Comparison of ENCODE assay signal across 8 mouse cellular contexts in the genomic region with DNA sequence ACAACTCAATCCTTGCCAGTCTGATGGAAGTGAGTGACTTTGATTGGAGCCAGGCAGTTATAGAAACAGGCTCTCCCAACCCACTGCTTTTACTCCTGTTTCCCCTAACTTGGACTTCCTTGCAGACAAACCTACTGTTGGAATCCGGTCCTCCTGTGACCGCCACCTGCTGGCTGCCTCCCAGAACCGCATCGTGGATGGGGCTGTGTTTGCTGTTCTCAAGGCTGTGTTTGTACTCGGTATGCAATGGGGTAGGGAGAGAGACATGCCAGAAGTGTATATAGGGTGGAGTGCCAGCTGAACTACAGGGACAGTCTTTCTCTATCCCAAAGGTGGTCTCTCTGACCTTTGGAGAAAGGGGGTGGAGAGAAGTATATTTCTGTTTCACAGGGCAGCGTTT. TPM values are rescaled to one million over a fixed set of nuclear protein-coding genes. Genes with fewer than 3 reads are reported as not detected.
DNase-seq lines count a peak whose midpoint lies in the region; ATAC-seq and TF ChIP-seq lines count a peak whose summit lies in the region.

No protein-coding gene starts in this region.

- no peak for ATAC-seq in heart, embryonic 11.5 days (replicated peaks; ENCODE audit: insufficient number of reproducible peaks, low FRiP score, low TSS enrichment)
- ATAC-seq in forebrain, postnatal 0 days: peak; percentile 73

- H3K36me3 ChIP-seq in heart, embryonic 11.5 days (ENCODE audit: control insufficient read depth, insufficient read depth, low read length): peaks cover 8% of the 10 kb centered on the region
- peaks cover 91 to 100% of the 10 kb centered on the region in 2 experiments for H3K36me3 ChIP-seq in CH12.LX (replicated peaks in 1 of 2; ENCODE audit: control insufficient read depth in 1 of 2, insufficient read depth in 1 of 2, low read length in 1 of 2)
- H3K36me3 ChIP-seq in forebrain, postnatal 0 days (ENCODE audit: insufficient read depth): peaks cover 44% of the 10 kb centered on the region
- peaks cover 32% of the 10 kb centered on the region for H3K36me3 ChIP-seq in spleen, adult 2 months (ENCODE audit: control insufficient read depth, insufficient read depth, low read length)

- H3K79me2 ChIP-seq in CH12.LX (replicated peaks; ENCODE audit: control insufficient read depth, extremely low read depth, insufficient read depth, poor library complexity, severe bottlenecking): no peaks in the 10 kb centered on the region

- H3K4me1 ChIP-seq in heart, embryonic 11.5 days (ENCODE audit: control insufficient read depth, insufficient read depth, low read length): peaks cover 3% of the 10 kb centered on the region; the same call in 1 of the 2 replicates
- no peaks in the 10 kb centered on the region for H3K4me1 ChIP-seq in CH12.LX (ENCODE audit: control insufficient read depth in 1 of 2, insufficient read depth in 2 of 2)
- H3K4me1 ChIP-seq in forebrain, postnatal 0 days (ENCODE audit: insufficient read depth): no peaks in the 10 kb centered on the region
- H3K4me1 ChIP-seq in spleen, adult 2 months (ENCODE audit: control insufficient read depth, insufficient read depth, insufficient read length): no peaks in the 10 kb centered on the region

- in situ Hi-C loops in CH12.LX (cut with MboI; ENCODE audit: low pct_ligation_motif_present, low pct_unique_long_range_greater_than_20kb, low sequenced_read_pairs): loop anchor here (25.0 kb wide), 1 partner anchor 148 kb away; no protein-coding TSS in a partner anchor

- peak; percentile 82 for DNase-seq in heart, adult 11 months
- DNase-seq in CH12.LX (ENCODE audit: extremely low read depth): peak; percentile 38
- peak; percentile 41 for DNase-seq in c-Kit-positive CD71-positive TER-119-negative erythroid progenitor cells, embryonic 14.5 days (ENCODE audit: low read depth)
- DNase-seq in forebrain, postnatal 0 days: peak; percentile 67
- peak; percentile 74 for DNase-seq in kidney, postnatal 10 days
- DNase-seq in lung, postnatal 25 days (ENCODE audit: low spot score): peak; percentile 57
- DNase-seq in spleen, adult 2 months (ENCODE audit: low read depth in 1 of 2, low spot score in 2 of 2): peak; percentile 11 to 56

- H3K4me3 ChIP-seq in heart, embryonic 11.5 days (ENCODE audit: low read depth, low read length): no peak overlapping the region
- no peak overlapping the region for H3K4me3 ChIP-seq in CH12.LX (replicated peaks in 1 of 3; ENCODE audit: low read depth in 2 of 3, low read length in 2 of 3, poor library complexity in 1 of 3)
- H3K4me3 ChIP-seq in forebrain, postnatal 0 days (ENCODE audit: low read depth, low read length): no peak overlapping the region
- no peak overlapping the region for H3K4me3 ChIP-seq in spleen, adult 2 months (ENCODE audit: extremely low read depth, insufficient read depth, insufficient read length)

- TF ChIP-seq CTCF in CH12.LX (conservative IDR thresholded peaks at IDR 0.05 in 1 of 2, IDR thresholded peaks at IDR 0.05 in 1 of 2; ENCODE audit: low read depth in 2 of 2, low read length in 2 of 2): peak; percentile 15 to 70; a peak in 3 of 4 replicates
- peak; percentile 80 for TF ChIP-seq CTCF in forebrain, postnatal 0 days (IDR thresholded peaks at IDR 0.05; ENCODE audit: low read depth)
- peak; percentile 74; the same call in 1 of the 2 replicates for TF ChIP-seq CTCF in spleen, adult 2 months (IDR thresholded peaks at IDR 0.05; ENCODE audit: extremely low read depth, insufficient read depth, insufficient read length, insufficient replicate concordance)

- no peak overlapping the region for H3K9ac ChIP-seq in heart, embryonic 11.5 days (ENCODE audit: low read depth, low read length)
- H3K9ac ChIP-seq in CH12.LX (ENCODE audit: insufficient read depth, low read depth): no peak overlapping the region
- H3K9ac ChIP-seq in forebrain, postnatal 0 days: no peak overlapping the region

- WGBS in heart, embryonic 11.5 days (ENCODE audit: insufficient replicate concordance): 27% methylated on average over 6 of the region's 6 CpGs
- 24% methylated on average over 6 of the region's 6 CpGs for WGBS in forebrain, postnatal 0 days
- WGBS in spleen, adult 2 months: 29% methylated on average over 6 of the region's 6 CpGs

- TF ChIP-seq EP300 in CH12.LX (IDR thresholded peaks at IDR 0.05; ENCODE audit: low read length): no peak

- no peak for TF ChIP-seq POLR2A in CH12.LX (IDR thresholded peaks at IDR 0.05; ENCODE audit: low read depth, low read length)
- no peak for TF ChIP-seq POLR2A in spleen, adult 2 months (IDR thresholded peaks at IDR 0.05; ENCODE audit: low read depth, low read length)

- H3K9me3 ChIP-seq in heart, embryonic 11.5 days (replicated peaks; ENCODE audit: control insufficient read depth, low read length): no peaks in the 10 kb centered on the region
- no peaks in the 10 kb centered on the region for H3K9me3 ChIP-seq in CH12.LX (replicated peaks; ENCODE audit: low read length)
- no peaks in the 10 kb centered on the region for H3K9me3 ChIP-seq in forebrain, postnatal 0 days (ENCODE audit: low read length)

- no peak overlapping the region for H3K4me2 ChIP-seq in heart, embryonic 11.5 days
- H3K4me2 ChIP-seq in CH12.LX (ENCODE audit: insufficient read depth, low read depth, poor library complexity, severe bottlenecking): no peak overlapping the region
- no peak overlapping the region for H3K4me2 ChIP-seq in forebrain, postnatal 0 days (ENCODE audit: low read depth)

- TF ChIP-seq RAD21 in CH12.LX (IDR thresholded peaks at IDR 0.05; ENCODE audit: low read depth, low read length): peak; percentile 60

- H3K27me3 ChIP-seq in heart, embryonic 11.5 days (ENCODE audit: control insufficient read depth, insufficient read depth, low read length): no peaks in the 10 kb centered on the region
- no peaks in the 10 kb centered on the region for H3K27me3 ChIP-seq in CH12.LX (replicated peaks)
- H3K27me3 ChIP-seq in forebrain, postnatal 0 days (ENCODE audit: insufficient read depth, low read length): no peaks in the 10 kb centered on the region
- H3K27me3 ChIP-seq in spleen, adult 2 months (ENCODE audit: control insufficient read depth, insufficient read depth, low read length): no peaks in the 10 kb centered on the region

- dilution Hi-C loops in CH12.LX (cut with MboI; ENCODE audit: extremely low pct_ligation_motif_present, extremely low pct_unique_long_range_greater_than_20kb, low sequenced_read_pairs): no loop called here

- no peak overlapping the region for H3K27ac ChIP-seq in heart, embryonic 11.5 days (ENCODE audit: low read depth, low read length)
- no peak overlapping the region for H3K27ac ChIP-seq in CH12.LX (ENCODE audit: insufficient read depth, low read depth)
- H3K27ac ChIP-seq in forebrain, postnatal 0 days (ENCODE audit: low read depth, low read length): no peak overlapping the region
- no peak overlapping the region for H3K27ac ChIP-seq in spleen, adult 2 months (ENCODE audit: insufficient read depth, low read length)

TF ChIP-seq in CH12.LX, 34 proteins besides CTCF, POLR2A, EP300 and RAD21:
- TF ChIP-seq JUND (conservative IDR thresholded peaks at IDR 0.05; ENCODE audit: low read depth, low read length): no peak
- no peak for TF ChIP-seq BHLHE40 (IDR thresholded peaks at IDR 0.05; ENCODE audit: low read depth, low read length)
- peak; percentile 88 for TF ChIP-seq SMC3 (IDR thresholded peaks at IDR 0.05; ENCODE audit: low read depth, low read length)

RNA-seq across cellular contexts. Expression of a gene that starts 11.7 kb away (rescaled TPM):
- polyA plus RNA-seq in heart, embryonic 11.5 days (2014; fragmentation: Nextera tagmentation; extraction: Ambion mirVana): 32.0 and 35.9 TPM in 2 replicates
- 35.7 and 40.3 TPM in 2 replicates for total RNA-seq in CH12.LX (2012; rRNA removed)
- 15.5 and 15.7 TPM in 2 replicates for total RNA-seq in CH12.LX (2014; rRNA removed)
- polyA plus RNA-seq in CH12.LX (2012; ENCODE audit: insufficient read length, low read depth): 45.1 and 66.4 TPM in 2 replicates
- 22.0 and 35.7 TPM in 2 replicates for total RNA-seq in forebrain, postnatal 0 days (2014; rRNA removed)
- 7.3 and 14.4 TPM in 2 replicates for polyA plus RNA-seq in forebrain, postnatal 0 days (2015; fragmentation: Nextera tagmentation; extraction: Ambion mirVana)
- polyA plus RNA-seq in spleen, adult 2 months (2012; rRNA removed): 236 and 243 TPM in 2 replicates

RNA-seq across cellular contexts. Expression of a gene that starts 13.4 kb away (rescaled TPM):
- 2.3 and 3.6 TPM in 2 replicates for polyA plus RNA-seq in heart, embryonic 11.5 days (2014; fragmentation: Nextera tagmentation; extraction: Ambion mirVana)
- total RNA-seq in CH12.LX (2012; rRNA removed): 0.04 TPM in 1 of 2 replicates, not detected in the other
- 0.12 and 0.26 TPM in 2 replicates for total RNA-seq in CH12.LX (2014; rRNA removed)
- 0.76 and 1.6 TPM in 2 replicates for polyA plus RNA-seq in CH12.LX (2012; ENCODE audit: insufficient read length, low read depth)
- 114 and 158 TPM in 2 replicates for total RNA-seq in forebrain, postnatal 0 days (2014; rRNA removed)
- 65.5 and 81.1 TPM in 2 replicates for polyA plus RNA-seq in forebrain, postnatal 0 days (2015; fragmentation: Nextera tagmentation; extraction: Ambion mirVana)
- polyA plus RNA-seq in spleen, adult 2 months (2012; rRNA removed): 0.14 and 0.21 TPM in 2 replicates

RNA-seq across cellular contexts. Expression of a gene that starts 16.7 kb away (rescaled TPM):
- not detected in 2 replicates for polyA plus RNA-seq in heart, embryonic 11.5 days (2014; fragmentation: Nextera tagmentation; extraction: Ambion mirVana)
- total RNA-seq in CH12.LX (2012; rRNA removed) (not detected in 2 replicates), CH12.LX (2014; rRNA removed) (not detected in 2 replicates)
- polyA plus RNA-seq in CH12.LX (2012; ENCODE audit: insufficient read length, low read depth): 0.30 TPM in 1 of 2 replicates, not detected in the other
- not detected in 2 replicates for total RNA-seq in forebrain, postnatal 0 days (2014; rRNA removed)
- not detected in 2 replicates for polyA plus RNA-seq in forebrain, postnatal 0 days (2015; fragmentation: Nextera tagmentation; extraction: Ambion mirVana)
- not detected in 2 replicates for polyA plus RNA-seq in spleen, adult 2 months (2012; rRNA removed)

RNA-seq across cellular contexts. Expression of a gene that starts 17.5 kb away (rescaled TPM):
- polyA plus RNA-seq in heart, embryonic 11.5 days (2014; fragmentation: Nextera tagmentation; extraction: Ambion mirVana): 12.2 and 14.4 TPM in 2 replicates
- 64.1 and 82.6 TPM in 2 replicates for total RNA-seq in CH12.LX (2012; rRNA removed)
- 80.3 and 88.0 TPM in 2 replicates for total RNA-seq in CH12.LX (2014; rRNA removed)
- polyA plus RNA-seq in CH12.LX (2012; ENCODE audit: insufficient read length, low read depth): 261 and 294 TPM in 2 replicates
- total RNA-seq in forebrain, postnatal 0 days (2014; rRNA removed): 1.2 and 2.6 TPM in 2 replicates
- 4.2 and 4.5 TPM in 2 replicates for polyA plus RNA-seq in forebrain, postnatal 0 days (2015; fragmentation: Nextera tagmentation; extraction: Ambion mirVana)
- 171 and 180 TPM in 2 replicates for polyA plus RNA-seq in spleen, adult 2 months (2012; rRNA removed)

RNA-seq across cellular contexts. Expression of a gene that starts 21.7 kb away (rescaled TPM):
- not detected in 2 replicates for polyA plus RNA-seq in heart, embryonic 11.5 days (2014; fragmentation: Nextera tagmentation; extraction: Ambion mirVana)
- total RNA-seq in CH12.LX (2012; rRNA removed) (0.25 and 0.64 TPM in 2 replicates), CH12.LX (2014; rRNA removed) (1.2 and 1.3 TPM in 2 replicates)
- polyA plus RNA-seq in CH12.LX (2012; ENCODE audit: insufficient read length, low read depth): 6.0 and 6.5 TPM in 2 replicates
- 0.52 TPM in 1 of 2 replicates, not detected in the other for total RNA-seq in forebrain, postnatal 0 days (2014; rRNA removed)
- not detected in 2 replicates for polyA plus RNA-seq in forebrain, postnatal 0 days (2015; fragmentation: Nextera tagmentation; extraction: Ambion mirVana)
- polyA plus RNA-seq in spleen, adult 2 months (2012; rRNA removed): 0.65 and 0.99 TPM in 2 replicates

Comparison
In these comparisons a context has a peak if more than half of its experiments do, and no peak if none do; other contexts are left out.
1. RNA of a gene that starts 13.4 kb away (polyA plus RNA-seq): 65.5 to 81.1 TPM in forebrain, postnatal 0 days; 2.3 to 3.6 TPM in heart, embryonic 11.5 days, 0.76 to 1.6 TPM in CH12.LX and 0.14 to 0.21 TPM in spleen, adult 2 months; every median in the first group is over 10 times any median in the second.
2. Peak in every context shown above with its lines, with median percentiles within 50 percentile points of each other: DNase-seq and CTCF ChIP-seq.